Mouse (Mus musculus): ENCODE measurements at regions not wholly inside any gene's neighbourhood (a gene's known extent, or its start where the extent isn't known, plus 50 kb on each side); places are given as distances from the start of the nearest gene placed in this dataset.
"Not testable (repeated sequence)": the region's sequence is repeated elsewhere in the genome, so short reads cannot be mapped to it uniquely, and the experiment has no call there.

- peaks cover under 1% of the 10 kb centered on the region; the same call in 1 of the 2 replicates for H3K4me1 ChIP-seq
- H3K4me3 ChIP-seq = no peak overlapping the region
- no peak overlapping the region for H3K4me2 ChIP-seq (replicated peaks)
- no peaks in the 10 kb centered on the region for H3K36me3 ChIP-seq
- ATAC-seq (replicated peaks) = no peak
- no peak overlapping the region for H3K27ac ChIP-seq (replicated peaks)
- H3K9me3 ChIP-seq = no peaks in the 10 kb centered on the region
- no peak overlapping the region for H3K9ac ChIP-seq (replicated peaks)
- no peaks in the 10 kb centered on the region for H3K27me3 ChIP-seq
Observed at GRCm38 (mm10) chr12:46393769-46394168, 425.0 kb downstream of the Nova1 start.

- Histone ChIP-seq H3K27ac (replicated peaks) (no peak overlapping the region), H3K9me3 (no peaks in the 10 kb centered on the region), H3K4me2 (replicated peaks) (no peak overlapping the region), H3K9ac (replicated peaks) (no peak overlapping the region), H3K36me3 (no peaks in the 10 kb centered on the region), H3K4me3 (no peak overlapping the region), H3K27me3 (no peaks in the 10 kb centered on the region), H3K4me1 (no peaks in the 10 kb centered on the region)
- ATAC-seq (replicated peaks) = 0 out of 2 replicates have a peak, but pooled peaks have one; percentile 58
Observed at GRCm38 (mm10) chr12:46378914-46379313, 439.8 kb downstream of the Nova1 start.

GRCm38 (mm10) chr12:46371747-46372146 is 447.0 kb downstream of the Nova1 start:
- no peak overlapping the region for H3K9ac ChIP-seq (replicated peaks)
- peaks cover 16% of the 10 kb centered on the region for H3K4me1 ChIP-seq
- no peak overlapping the region for H3K27ac ChIP-seq (replicated peaks)
- WGBS = 6% methylated on average over 3 of the region's 3 CpGs
- H3K36me3 ChIP-seq = no peaks in the 10 kb centered on the region
- H3K4me2 ChIP-seq (replicated peaks) = no peak overlapping the region
- H3K27me3 ChIP-seq = no peaks in the 10 kb centered on the region
- ATAC-seq (replicated peaks) = peak; percentile 92
- H3K9me3 ChIP-seq = no peaks in the 10 kb centered on the region
- H3K4me3 ChIP-seq = no peak overlapping the region

- WGBS = 93% methylated on average over 1 of the region's 1 CpGs
- Histone ChIP-seq H3K27me3 (no peaks in the 10 kb centered on the region), H3K36me3 (no peaks in the 10 kb centered on the region), H3K4me3 (no peak overlapping the region), H3K4me2 (replicated peaks) (no peak overlapping the region), H3K9me3 (no peaks in the 10 kb centered on the region), H3K9ac (replicated peaks) (no peak overlapping the region), H3K27ac (replicated peaks) (no peak overlapping the region), H3K4me1 (no peaks in the 10 kb centered on the region)
- no peak for ATAC-seq (replicated peaks)
Observed at GRCm38 (mm10) chr12:46333376-46333775, 485.4 kb downstream of the Nova1 start.

- 88% methylated on average over 1 of the region's 1 CpGs for WGBS
- no peak overlapping the region for H3K4me2 ChIP-seq (replicated peaks)
- H3K27me3 ChIP-seq = no peaks in the 10 kb centered on the region
- H3K36me3 ChIP-seq = no peaks in the 10 kb centered on the region
- H3K9me3 ChIP-seq = no peaks in the 10 kb centered on the region
- H3K9ac ChIP-seq (replicated peaks) = no peak overlapping the region
- peaks cover 6% of the 10 kb centered on the region for H3K4me1 ChIP-seq
- ATAC-seq (replicated peaks) = no peak
- H3K27ac ChIP-seq (replicated peaks) = no peak overlapping the region
- H3K4me3 ChIP-seq = no peak overlapping the region
Observed at GRCm38 (mm10) chr12:46327865-46328264, 490.9 kb downstream of the Nova1 start.

- no peak overlapping the region for H3K9ac ChIP-seq (replicated peaks)
- no peak for ATAC-seq (replicated peaks)
- H3K4me3 ChIP-seq = no peak overlapping the region
- no peaks in the 10 kb centered on the region for H3K36me3 ChIP-seq
- WGBS = 71% methylated on average over 3 of the region's 3 CpGs
- H3K27me3 ChIP-seq = no peaks in the 10 kb centered on the region
- H3K4me2 ChIP-seq (replicated peaks) = no peak overlapping the region
- no peaks in the 10 kb centered on the region for H3K9me3 ChIP-seq
- H3K27ac ChIP-seq (replicated peaks) = no peak overlapping the region
- H3K4me1 ChIP-seq = peaks cover 6% of the 10 kb centered on the region
Observed at GRCm38 (mm10) chr12:46323276-46323675, 495.5 kb downstream of the Nova1 start.

- no peak for ATAC-seq (replicated peaks)
- H3K4me2 ChIP-seq (replicated peaks) = no peak overlapping the region
- 67% methylated on average over 5 of the region's 5 CpGs for WGBS
Observed at GRCm38 (mm10) chr12:46303136-46303797, 515.5 kb downstream of the Nova1 start.

GRCm38 (mm10) chr12:46298926-46299325 is 519.8 kb downstream of the Nova1 start:
- H3K36me3 ChIP-seq = no peaks in the 10 kb centered on the region
- H3K4me1 ChIP-seq = no peaks in the 10 kb centered on the region
- WGBS = 83% methylated on average over 5 of the region's 5 CpGs
- H3K27me3 ChIP-seq = no peaks in the 10 kb centered on the region
- no peak overlapping the region for H3K4me2 ChIP-seq (replicated peaks)
- no peak for ATAC-seq (replicated peaks)
- H3K4me3 ChIP-seq = no peak overlapping the region
- no peak overlapping the region for H3K9ac ChIP-seq (replicated peaks)
- no peaks in the 10 kb centered on the region for H3K9me3 ChIP-seq
- no peak overlapping the region for H3K27ac ChIP-seq (replicated peaks)

More at GRCm38 (mm10) chr12:46303136-46303797, 515.5 kb downstream of the Nova1 start:
- H3K27ac ChIP-seq (replicated peaks) = no peak overlapping the region
- no peaks in the 10 kb centered on the region for H3K36me3 ChIP-seq
- H3K9ac ChIP-seq (replicated peaks) = no peak overlapping the region
- H3K27me3 ChIP-seq = no peaks in the 10 kb centered on the region
- H3K4me1 ChIP-seq = no peaks in the 10 kb centered on the region
- no peak overlapping the region for H3K4me3 ChIP-seq
- no peaks in the 10 kb centered on the region for H3K9me3 ChIP-seq

- Histone ChIP-seq H3K4me1 (no peaks in the 10 kb centered on the region), H3K36me3 (no peaks in the 10 kb centered on the region), H3K27me3 (no peaks in the 10 kb centered on the region), H3K9me3 (no peaks in the 10 kb centered on the region), H3K4me2 (replicated peaks) (no peak overlapping the region), H3K9ac (replicated peaks) (no peak overlapping the region), H3K27ac (replicated peaks) (no peak overlapping the region), H3K4me3 (no peak overlapping the region)
- WGBS = 25% methylated on average over 3 of the region's 3 CpGs
- no peak for ATAC-seq (replicated peaks)
Observed at GRCm38 (mm10) chr12:46284519-46284918, 534.2 kb downstream of the Nova1 start.

GRCm38 (mm10) chr12:46248402-46249018 is 570.2 kb downstream of the Nova1 start:
- H3K36me3 ChIP-seq = no peaks in the 10 kb centered on the region
- H3K9me3 ChIP-seq = no peaks in the 10 kb centered on the region
- H3K4me2 ChIP-seq (replicated peaks) = no peak overlapping the region
- H3K27me3 ChIP-seq = peaks cover 2% of the 10 kb centered on the region; the same call in 1 of the 2 replicates
- H3K9ac ChIP-seq (replicated peaks) = no peak overlapping the region
- no peak overlapping the region for H3K4me3 ChIP-seq
- peak; percentile 93 for ATAC-seq (replicated peaks)
- H3K27ac ChIP-seq (replicated peaks) = peak overlapping the region; percentile 48; the same call in 1 of the 2 replicates
- peaks cover 13% of the 10 kb centered on the region for H3K4me1 ChIP-seq
- 29% methylated on average over 1 of the region's 1 CpGs for WGBS

- no peak for ATAC-seq (replicated peaks)
- H3K4me2 ChIP-seq (replicated peaks) = no peak overlapping the region
- H3K36me3 ChIP-seq = no peaks in the 10 kb centered on the region
- peaks cover 13% of the 10 kb centered on the region for H3K4me1 ChIP-seq
- 93% methylated on average over 3 of the region's 3 CpGs for WGBS
- H3K27ac ChIP-seq (replicated peaks) = no peak overlapping the region
- H3K4me3 ChIP-seq = no peak overlapping the region
- H3K27me3 ChIP-seq = peaks cover 2% of the 10 kb centered on the region; the same call in 1 of the 2 replicates
- H3K9ac ChIP-seq (replicated peaks) = no peak overlapping the region
- no peaks in the 10 kb centered on the region for H3K9me3 ChIP-seq
Observed at GRCm38 (mm10) chr12:46244925-46245324, 573.8 kb downstream of the Nova1 start.

GRCm38 (mm10) chr12:46232359-46232758 is 586.4 kb downstream of the Nova1 start:
- no peak overlapping the region for H3K9ac ChIP-seq (replicated peaks)
- no peaks in the 10 kb centered on the region for H3K9me3 ChIP-seq
- no peak for ATAC-seq (replicated peaks)
- 93% methylated on average over 4 of the region's 4 CpGs for WGBS
- H3K4me1 ChIP-seq = no peaks in the 10 kb centered on the region
- no peaks in the 10 kb centered on the region for H3K27me3 ChIP-seq
- no peaks in the 10 kb centered on the region for H3K36me3 ChIP-seq
- no peak overlapping the region for H3K4me3 ChIP-seq
- H3K27ac ChIP-seq (replicated peaks) = no peak overlapping the region
- no peak overlapping the region for H3K4me2 ChIP-seq (replicated peaks)

- ATAC-seq (replicated peaks); H3K4me1 ChIP-seq; H3K4me3 ChIP-seq; H3K36me3 ChIP-seq; H3K4me2 ChIP-seq (replicated peaks); H3K9me3 ChIP-seq; H3K9ac ChIP-seq (replicated peaks); H3K27me3 ChIP-seq; H3K27ac ChIP-seq (replicated peaks): not testable (repeated sequence)
- WGBS = 74% methylated on average over 1 of the region's 1 CpGs
Observed at GRCm38 (mm10) chr12:46215328-46215727, 603.4 kb downstream of the Nova1 start.

All from forebrain, embryonic 15.5 days (tissue).